Mouse (Mus musculus): ENCODE data around the gene Snx3.

Snx3 gene

DNA sequence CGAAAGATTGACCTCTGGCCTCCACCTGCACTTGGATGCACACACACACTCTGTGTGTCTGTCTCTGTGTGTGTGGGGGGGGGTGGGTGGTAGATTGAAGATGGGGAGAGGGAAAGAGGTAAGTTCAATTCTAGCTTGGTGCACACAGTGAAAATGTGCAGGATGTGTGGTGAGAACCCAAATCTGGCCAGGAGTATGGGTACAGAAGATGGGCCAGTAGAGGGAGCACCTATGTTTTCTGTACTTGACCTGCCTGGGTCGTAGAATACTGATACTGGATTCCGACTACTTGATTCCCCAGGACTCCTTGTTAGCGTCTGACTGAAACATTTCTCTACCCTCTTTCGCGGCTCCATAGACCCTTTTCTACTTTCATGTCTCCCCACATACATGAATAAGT, 8.3 kb downstream of the Snx3 start:
- DNase-seq (ENCODE audit: low spot score in 2 of 2) = no peak

DNA sequence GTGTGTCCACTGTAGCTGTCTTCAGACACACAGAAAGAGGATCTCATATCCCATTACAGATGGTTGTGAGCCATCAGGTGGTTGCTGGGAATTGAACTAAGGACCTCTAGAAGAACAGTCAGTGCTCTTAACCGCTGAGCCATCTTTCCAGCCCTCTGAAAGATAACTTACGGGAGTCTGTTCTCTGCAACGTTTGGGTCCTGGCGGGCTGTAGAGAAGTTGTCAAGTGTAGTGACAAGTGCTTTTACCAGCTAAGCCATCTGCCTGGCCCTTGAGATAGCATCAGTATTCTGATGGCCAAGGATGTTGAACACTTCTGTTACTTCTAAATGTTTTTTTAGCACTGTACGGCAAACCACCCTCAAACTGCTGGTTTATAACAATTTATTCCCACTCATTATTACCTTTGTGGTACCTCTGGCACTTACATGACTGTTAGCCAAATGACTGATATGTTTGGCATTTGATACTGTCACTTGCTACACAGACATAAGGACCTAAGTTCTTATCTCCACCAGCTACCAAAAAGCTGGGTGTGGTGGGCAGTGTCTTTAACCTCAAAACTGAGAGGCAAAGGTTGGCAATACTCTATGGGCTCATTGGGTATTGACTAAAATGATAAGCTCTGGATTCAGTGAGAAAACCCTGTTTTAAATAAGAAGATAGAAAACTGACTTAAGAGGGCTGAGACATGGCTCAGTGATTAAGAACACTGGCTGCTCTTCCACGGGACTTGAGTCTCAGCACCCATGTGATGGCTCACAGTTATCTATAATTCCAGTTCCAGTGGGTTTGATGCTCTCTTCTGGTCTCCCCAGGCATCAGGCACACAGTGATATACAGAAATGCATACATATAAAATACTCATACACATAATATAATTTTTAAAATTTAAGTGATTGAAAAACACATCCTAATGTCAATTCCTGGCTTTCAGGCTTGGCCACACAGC, 9.6 kb downstream of the Snx3 start:
- DNase-seq (ENCODE audit: low spot score in 2 of 2) = no peak

DNA sequence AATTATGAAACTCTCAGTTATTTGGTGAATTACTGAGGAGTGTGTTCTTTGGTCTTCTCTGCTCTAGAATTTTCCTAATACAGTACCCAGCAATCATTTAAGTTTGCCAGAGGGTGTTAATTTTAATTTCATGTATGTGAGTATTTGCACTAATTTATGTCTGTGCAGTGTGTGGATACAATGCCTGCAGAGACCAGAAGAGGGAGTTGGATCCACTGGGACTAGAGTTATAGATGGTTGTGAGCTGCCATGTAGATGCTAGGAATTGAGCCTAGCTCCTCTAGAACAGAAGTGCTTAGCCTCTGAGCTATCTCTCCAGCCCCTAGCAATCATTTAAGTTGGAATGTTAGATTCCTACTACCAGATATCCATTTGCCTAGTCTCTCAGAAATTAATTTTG, 12.3 kb downstream of the Snx3 start:
- DNase-seq (ENCODE audit: low spot score in 2 of 2) = no peak

DNA sequence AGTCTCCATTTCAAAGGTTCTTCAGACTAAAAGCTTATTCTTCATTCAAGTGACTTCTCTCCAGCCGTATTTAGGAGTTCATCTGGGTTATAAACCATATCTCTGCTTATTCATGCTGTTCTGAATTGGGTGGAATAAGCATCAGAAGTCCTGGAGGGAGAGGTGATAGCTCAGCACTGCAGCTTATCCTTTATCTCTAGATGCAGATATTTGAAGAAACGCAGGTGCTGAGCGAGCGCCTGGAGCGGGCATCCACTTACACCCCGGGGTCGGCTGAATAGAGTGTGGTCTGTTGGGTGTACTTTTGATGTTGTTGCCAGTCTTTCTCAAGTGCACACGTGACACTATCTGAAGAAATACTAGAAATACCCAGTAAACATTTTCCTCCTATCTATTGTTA, 16.5 kb downstream of the Snx3 start:
- no peak for DNase-seq (ENCODE audit: low spot score in 2 of 2)

DNA sequence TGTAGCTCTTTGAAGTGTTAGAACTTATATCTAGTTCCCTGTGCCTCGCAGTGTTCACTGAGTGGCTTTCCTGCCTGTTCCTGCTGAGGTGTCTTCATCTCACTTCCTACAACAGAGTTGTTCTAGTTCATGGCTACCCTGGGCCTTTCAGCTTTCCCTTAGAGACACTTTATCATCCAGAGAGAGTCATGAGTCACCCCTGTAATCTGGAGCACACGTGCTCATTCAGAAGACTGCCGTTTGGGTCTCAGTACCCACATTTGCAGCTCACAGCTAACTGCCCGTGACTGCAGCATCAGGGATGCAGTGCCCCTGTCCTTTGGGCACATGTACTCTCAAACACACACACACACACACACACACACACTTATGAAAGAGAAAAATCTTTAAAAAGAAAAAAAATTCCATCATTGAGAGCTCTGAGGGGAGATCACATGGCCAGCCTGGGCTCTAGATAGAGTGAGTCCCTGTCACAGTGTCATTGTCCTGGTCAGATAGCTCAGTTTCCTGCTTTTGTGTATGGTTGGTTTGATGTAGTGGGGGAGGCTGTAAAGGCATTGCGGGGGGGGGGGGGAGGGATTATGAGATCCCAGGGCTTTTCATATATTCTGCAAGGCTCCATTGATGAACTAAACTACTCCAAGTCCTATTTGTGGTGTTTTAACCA, 19.6 kb downstream of the Snx3 start:
- DNase-seq (ENCODE audit: low spot score in 2 of 2) = no peak

DNA sequence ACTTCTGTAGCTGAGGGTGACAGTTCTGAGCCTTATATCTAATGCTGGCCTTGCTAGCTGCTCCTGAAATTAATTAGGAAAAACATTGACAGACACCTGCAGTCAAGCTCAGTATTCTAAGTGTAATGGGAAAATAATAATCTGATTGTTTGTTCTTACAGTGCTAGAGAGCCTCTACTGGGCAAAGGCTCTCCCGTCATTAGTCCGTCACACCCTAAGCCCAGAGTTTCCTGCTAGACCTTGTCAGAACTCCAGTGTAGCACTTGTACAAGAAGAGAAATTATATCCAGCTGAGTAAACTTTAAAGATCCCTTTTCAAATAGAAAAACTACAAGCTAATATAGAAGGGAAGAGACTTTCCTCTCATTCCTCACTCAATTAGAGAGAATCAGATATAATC, 21.1 kb downstream of the Snx3 start:
- no peak for DNase-seq (ENCODE audit: low spot score in 2 of 2)

DNA sequence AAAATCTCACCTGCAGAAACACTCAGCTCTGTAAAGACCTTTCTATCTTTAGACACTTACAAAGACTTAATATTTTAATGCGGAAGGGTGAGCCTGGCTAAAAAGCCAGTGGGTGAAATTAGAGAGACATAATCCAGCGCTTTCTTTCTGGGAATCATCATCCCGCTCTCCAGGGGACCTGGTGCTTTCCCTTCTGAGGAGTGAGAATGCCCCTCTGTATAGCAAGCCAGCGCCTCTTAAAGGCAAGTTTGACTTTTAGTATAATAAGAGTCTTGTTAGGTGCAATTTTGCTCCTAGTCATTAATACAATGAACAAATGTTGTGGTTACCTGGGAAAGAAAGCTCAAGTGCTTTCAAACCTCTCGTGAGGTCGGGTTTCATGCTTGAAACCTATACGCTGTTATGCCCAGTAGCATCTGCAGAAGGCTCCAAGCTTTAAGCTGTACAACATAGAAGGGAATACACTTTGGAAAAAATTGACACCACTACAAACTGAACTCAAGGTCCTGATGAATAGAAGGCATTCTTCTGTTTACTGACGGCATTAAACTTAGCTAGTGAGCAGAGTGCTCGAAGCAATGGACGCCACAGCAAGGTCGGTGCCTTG, 21.8 kb downstream of the Snx3 start:
- DNase-seq (ENCODE audit: low spot score in 2 of 2) = no peak

DNA sequence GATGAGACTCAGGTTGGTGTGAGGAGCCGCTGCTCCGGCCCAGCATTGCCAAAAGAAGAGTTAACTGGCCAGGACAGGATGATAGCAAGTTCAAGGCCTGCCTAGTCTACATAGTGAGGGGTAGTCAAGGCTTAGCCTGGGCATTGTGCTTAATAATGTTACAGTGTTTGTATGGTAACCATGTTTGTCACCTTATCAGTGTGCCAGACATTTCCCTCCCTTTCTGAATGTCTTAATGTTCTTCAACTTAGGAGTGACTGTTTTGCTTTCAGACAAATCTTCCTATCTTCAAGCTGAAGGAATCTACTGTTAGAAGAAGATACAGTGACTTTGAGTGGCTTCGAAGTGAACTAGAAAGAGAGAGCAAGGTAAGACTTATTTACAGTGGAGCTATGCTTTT, 23.9 kb downstream of the Snx3 start:
- DNase-seq (ENCODE audit: low spot score in 2 of 2) = no peak

DNA sequence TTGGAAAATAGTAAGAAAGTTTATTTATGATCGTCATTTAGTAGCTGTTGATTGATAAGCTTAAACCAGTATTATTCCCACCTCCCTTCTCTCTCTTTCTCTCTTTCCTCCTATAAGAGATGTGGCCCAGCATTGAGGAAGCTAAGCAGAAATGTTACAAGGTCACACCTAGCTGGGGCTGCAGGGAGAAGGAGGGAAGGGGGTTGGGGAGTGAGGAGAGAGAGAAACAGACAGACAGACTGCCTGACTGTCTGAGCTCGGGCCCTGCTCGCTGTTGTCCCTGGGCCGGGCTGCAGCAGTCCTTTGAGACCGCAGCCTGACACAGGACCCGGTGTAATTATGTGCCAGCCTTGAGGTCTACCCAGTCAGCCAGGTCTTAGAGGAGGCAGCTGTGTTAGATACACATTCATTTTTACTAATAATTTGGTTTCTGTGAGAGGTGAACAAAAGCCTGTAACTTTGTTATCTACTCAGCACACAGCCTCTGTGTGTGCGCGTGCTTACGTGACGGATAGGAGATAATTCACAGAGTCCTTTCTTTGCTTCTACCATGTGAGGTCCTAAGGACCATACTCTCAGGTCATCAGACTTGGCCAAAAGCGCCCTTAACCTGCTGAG, 32.1 kb downstream of the Snx3 start:
- no peak for DNase-seq (ENCODE audit: low spot score in 2 of 2)

DNA sequence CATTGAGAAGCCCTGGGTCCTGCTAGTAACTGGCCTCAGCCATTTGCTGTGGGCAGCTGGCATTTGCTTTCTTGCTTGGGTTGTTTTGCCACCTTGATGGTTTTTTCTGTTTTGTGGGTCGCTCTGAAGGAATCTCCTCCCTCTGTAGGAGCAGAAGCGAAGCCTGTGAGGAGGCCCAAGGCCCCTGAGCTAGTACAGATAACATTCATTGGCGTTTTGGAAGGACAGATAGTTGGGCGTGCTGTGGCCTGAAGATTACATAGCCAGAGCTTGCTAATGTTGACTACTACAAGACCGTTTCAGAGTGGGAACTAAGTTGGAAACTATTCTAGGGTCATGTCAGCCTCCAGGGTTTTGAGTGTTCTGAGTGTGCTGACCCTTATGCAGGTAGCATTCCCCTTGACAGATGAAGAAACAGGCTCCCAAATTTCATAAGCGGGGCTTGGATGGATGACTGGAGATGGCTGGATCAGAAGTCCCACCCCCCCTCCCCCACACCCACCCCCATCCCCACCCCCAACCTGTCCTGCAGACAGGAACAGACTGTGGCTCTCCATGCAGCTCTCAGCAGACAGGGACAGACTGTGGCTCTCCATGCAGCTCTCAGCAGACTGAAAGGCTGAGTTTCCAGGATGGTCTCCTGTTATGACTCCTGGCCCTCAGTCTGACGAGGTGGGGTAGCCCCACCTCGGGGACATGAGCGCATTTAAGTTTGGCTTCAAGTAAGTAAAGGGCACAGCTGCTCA, 35.9 kb downstream of the Snx3 start:
- DNase-seq (ENCODE audit: low spot score in 2 of 2) = no peak

DNA sequence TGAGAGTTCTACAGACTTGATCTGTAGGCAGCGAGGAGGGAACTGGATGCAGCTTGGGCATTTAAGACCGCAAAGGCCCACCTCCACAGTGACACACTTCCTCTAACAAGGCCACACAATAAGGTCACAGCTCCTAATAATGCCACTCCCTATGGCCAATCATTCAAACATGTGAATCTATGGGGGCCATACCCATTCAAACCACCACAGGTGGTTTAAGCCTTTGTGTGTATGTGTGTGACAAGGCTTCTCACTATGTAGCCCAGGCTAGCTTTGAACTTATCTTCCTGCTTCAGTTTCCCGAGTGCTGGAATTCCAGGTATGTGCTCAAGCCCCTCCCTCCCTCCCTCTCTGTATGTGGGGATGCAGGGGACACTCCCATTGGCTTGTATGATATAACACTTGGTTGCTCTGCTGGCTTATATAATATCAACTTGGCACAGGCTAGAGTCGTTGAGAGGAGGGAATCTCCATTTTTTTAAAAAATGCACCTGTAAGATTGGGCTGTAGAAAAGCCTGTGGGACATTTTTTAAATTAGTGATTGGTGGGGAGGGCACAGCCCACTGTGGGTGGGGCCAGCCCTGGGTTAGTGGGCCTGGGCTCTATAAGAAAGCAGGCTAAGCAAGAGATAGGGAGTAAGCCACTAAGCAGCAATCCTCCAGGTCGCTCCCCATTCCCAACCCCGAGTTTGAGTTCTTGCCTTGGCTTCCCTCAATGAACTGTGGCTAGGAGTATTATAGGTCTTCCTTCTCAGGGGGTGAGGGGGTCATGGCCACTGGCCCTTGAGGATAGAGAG, 44.1 kb downstream of the Snx3 start:
- no peak for DNase-seq (ENCODE audit: low spot score in 2 of 2)

DNA sequence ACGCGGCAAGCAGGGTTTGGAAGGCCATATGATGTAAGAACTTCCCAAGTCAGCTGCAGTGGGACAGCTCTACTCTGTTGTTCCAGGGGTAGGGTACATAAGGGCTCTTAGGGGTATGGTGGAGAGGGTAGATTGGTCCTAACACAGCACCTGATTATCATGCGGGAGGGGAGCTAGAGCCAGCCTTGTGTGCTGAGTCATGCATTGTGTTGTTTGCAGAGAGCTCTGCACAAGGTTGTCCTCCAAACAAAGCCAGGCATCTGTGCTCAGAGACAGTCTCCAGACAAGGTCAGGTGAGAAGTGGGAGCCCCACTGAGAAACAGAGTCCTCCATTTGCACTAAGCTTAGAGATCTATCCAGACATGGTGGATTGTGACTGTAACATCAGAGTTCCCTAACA, 44.7 kb downstream of the Snx3 start:
- no peak for DNase-seq (ENCODE audit: low spot score in 2 of 2)

DNA sequence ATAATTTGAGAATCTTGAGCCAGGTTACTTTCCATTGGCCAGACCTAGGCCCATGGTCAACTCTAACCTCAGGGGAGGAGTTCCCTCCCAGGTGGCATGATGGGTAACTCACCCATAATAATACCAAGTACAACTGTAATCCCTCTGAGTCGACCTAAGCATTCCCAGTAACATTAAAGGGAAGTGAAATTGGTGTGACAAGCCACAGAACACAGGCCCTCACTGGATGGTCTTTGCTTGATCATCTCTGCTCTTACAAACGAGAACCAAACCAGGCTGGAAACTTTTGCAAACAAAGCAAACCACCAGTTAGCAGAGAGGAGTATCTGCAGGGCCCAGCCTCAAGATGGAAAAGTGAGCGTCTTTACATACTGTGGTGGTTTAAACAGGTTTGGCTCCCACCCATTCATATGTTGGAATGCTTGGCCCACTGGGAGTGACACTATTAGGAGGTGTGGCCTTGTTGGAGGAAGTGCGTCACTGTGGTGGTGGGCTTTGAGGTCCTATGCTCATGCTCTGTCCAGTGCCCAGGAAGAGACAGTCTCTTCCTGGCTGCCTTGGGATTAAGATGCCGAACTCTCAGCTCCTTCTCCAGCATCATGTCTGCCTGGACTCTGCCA, 57.9 kb downstream of the Snx3 start:
- no peak for DNase-seq (ENCODE audit: low spot score in 2 of 2)

DNA sequence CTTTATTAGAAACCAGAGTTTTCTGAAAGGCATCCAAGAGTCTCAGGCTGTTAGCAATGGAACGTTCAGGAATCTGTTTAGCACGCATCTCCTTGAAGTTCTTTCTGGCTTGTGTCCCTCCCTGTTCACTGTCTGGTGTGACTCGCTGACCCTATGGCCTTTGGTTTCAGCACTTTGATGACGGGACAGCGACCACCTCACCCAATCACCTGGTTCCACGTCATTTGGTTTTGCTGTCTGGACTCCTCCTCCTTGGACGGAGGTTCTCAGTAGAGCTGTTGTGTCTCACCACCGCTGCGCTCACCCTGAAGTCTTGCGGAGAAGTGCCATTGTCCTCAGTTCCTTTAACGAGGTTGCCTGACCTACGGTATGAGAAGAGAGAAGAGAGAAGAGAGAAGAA, 60.4 kb downstream of the Snx3 start:
- no peak for DNase-seq (ENCODE audit: low spot score in 2 of 2)

DNA sequence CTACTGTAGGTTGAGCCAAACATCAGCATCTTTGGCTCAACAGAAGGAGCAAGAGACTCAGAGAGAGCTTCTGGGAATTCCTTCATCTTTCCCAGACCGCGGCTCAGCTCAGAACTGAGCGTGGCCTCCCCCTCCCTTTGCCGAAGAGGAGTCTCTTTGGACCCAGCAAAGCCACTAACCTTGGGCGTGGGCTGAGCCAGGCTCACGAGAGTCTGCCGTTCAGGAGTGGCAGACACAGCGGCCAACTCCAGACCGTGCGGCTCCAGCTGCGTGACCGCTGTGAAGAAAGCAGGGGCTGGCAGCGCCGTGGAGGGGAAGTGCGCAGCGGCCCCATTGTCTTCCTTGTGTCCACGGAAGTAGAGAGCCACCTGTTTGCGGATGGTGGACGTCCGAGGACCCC, 70.7 kb downstream of the Snx3 start:
- DNase-seq (ENCODE audit: low spot score in 2 of 2) = no peak

DNA sequence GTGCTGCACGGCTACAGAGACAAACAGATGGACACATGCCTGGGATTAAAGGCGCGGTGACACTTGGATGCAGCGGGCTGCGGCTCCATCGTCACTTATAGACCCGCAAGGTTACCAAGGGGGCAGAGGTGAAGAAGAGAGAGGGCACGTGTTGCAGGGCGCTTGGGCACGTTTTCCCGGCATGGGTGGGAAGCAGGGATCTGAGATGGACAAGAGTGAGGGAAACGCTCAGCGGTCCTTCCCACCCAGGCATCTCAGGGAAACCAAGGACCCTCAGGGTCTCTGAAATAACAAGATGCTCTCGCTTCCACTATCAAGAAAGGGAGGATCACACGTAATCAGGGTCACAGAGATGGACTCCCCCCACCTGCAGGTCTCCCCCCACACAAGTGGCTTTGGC, 71.1 kb downstream of the Snx3 start:
- no peak for DNase-seq (ENCODE audit: low spot score in 2 of 2)

DNA sequence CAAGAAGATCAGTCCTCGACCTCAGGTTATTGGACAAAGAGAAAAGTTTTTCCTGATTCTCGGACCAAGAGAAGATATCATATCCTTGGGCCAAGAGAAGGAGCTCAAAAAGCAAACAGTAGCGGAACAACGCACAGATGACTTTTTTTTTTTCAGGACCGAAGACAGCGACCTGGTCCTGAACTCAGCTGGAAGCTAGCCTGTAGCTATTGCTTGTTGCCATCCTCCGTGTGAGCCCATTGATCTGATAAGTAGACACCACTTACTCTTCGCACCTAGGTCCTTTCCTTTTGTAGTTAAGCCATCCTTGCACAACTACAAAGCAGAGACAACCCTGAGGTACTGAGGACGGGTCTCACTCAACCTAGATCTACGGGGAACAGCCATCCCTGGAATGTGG, 72.8 kb downstream of the Snx3 start:
- no peak for DNase-seq (ENCODE audit: low spot score in 2 of 2)

DNA sequence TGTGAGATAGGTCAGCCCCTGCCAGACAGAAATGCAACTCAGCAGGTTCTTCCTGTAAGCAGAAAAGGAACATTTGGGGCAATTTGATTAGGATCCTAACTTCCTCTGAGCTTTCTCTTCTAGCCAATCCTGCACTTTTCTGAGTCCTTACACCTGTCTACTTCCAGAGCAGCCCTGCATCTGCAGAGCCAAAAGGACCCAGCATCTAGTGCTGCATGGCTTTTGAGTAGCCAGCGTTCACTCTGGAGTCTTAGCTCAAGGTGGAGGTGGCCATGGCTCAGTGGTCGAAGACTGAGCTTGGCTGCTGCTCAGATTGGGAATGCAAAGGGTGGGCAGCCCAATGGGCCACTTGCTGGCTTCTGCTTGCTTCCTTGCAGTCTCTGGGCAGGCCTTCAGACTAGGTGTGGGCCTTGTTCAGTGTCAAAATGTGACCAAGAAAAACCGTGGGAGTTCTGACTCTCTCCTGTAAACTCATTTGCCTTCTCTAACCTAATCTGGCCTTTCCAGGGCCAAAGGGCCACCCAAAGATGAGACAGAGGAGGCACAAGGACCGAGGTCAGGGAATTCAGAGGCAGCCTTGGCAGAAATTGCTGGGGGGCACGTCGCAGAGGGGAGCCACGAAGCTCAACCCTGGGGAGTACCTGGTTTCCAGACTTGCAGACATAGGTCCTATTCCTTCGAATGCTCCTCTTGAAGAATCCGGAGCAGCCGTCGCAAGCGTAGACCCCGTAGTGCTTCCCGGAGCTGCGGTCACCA, 75.9 kb downstream of the Snx3 start:
- DNase-seq (ENCODE audit: low spot score in 2 of 2) = no peak

DNA sequence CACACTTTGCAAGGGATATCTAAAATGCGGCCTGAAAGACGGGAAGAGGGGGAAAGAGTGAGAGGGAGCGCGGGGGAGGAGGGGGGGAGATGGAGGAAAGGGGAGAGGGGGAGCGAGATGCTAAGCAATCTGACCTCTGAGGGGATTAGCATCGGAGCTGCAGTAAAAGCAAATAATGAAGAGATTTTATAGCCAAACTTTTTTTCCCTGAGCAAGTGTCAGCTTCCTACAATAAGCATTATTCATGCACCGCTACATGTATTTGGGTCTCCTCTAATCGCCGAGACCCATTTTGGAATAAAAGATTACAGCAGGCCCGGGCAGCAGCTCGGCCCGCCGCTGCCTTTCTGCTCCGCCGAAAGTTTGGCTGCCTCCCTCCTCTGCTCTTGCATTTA, 76.4 kb downstream of the Snx3 start:
- no peak for DNase-seq (ENCODE audit: low spot score in 2 of 2)
